Mouse (Mus musculus) cerebellum, adult 11-12 months (tissue): ENCODE data around the gene Apoc1.

Experiments
- DNase-seq: peaks from one replicate; pipeline ENCODE4 v3.0.0; 2022

The Apoc1 gene

DNA sequence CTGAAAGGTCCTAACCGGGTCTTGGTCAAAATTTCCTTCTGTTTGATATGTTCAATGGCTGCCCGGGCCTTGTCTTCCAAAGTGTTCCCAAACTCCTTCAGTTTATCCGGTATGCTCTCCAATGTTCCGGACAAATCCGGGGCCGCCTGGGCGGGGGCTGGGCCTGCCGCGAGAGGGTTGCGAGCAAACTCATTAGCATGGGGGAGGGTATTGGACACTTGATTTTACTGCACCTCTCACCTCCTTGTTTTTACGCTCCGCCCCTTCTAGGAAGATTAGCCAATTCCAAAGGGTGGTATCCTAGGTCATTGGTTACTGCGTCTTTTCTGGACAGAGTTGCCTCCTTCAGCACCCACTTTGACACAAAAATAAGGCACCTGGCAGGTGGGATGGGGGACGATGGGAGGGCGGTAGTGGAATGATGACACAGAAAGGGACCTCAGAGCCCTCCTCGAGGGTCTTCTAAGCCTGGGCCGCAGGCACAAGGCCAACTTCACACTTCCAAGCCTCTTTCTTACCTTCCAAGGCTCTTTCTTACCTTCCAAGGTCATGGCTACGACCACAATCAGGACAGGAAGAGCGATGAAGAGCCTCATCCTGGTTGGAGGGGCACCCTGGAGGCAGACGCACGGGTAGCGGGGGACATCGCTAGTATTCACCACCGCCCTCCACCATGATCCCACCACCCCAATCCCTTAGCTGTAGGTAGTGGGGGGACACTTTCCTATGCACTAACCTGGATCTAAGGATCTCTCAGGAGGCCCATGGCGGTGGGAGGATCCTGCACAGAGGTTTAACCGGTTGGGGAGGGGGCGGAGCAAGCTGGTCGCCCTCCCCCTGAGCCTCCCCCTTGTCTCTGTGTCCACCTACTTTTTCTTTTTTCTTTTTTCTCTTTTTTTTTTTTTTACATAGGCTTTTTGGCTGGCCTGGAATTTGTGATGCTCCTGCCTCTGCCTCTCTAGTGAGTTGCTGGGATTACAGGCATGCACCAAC is at the start of gene Apoc1:
Apoc1 (minus strand) TSS at position 788 of the 993 bp plus-strand sequence.
- no peak for DNase-seq

DNA sequence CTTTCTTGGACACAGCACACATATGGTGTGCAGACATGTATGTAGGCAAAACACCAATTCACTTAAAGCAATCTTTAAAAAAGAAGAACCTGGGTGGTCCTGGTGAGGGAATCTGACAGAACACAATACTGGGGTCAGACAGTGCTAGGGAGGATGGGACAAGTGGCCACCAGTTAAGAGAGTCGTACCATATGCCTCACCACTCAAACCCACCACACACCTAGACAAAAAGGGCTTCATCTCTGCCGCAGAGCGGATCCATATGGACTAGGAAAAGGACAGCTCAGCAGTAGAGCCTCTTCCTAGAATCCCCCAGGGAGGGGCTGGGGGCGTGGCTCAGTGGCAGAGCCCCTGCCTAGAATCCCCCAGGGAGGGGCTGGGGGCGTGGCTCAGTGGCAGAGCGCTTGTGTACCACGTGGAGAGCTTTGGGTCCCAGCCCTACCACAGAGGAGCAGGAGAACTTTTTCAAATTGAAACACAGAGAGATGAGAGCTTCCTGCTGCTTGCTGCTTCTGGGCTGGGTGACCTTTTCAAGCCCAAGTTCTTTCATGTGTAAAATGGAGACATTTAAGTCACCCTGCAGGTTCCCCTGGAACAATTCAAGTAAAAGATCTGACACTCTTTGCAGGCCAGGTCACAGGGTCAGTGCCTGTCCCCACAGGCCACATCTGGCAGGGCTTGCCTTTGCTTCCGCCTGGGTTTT is 49.0 kb upstream of the Apoc1 start:
- no peak for DNase-seq

DNA sequence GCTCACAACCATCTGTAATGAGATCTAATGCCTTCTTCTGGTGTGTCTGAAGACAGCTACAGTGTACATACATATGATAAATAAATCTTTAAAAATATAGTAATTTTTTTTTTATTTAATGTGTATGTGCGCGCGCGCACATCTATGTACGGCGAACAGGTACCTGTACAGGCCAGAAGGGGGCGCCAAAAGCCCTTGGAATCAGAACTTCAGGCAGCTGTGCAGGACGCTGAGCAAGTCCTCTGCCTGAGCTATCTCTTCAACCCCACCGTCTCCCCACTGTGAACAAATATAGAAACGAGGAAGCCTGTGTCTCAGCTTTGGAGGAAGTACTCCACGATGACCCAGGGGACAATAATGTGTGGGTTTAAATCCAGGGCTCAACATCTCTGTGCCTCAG is 47.8 kb upstream of the Apoc1 start:
- no peak for DNase-seq

DNA sequence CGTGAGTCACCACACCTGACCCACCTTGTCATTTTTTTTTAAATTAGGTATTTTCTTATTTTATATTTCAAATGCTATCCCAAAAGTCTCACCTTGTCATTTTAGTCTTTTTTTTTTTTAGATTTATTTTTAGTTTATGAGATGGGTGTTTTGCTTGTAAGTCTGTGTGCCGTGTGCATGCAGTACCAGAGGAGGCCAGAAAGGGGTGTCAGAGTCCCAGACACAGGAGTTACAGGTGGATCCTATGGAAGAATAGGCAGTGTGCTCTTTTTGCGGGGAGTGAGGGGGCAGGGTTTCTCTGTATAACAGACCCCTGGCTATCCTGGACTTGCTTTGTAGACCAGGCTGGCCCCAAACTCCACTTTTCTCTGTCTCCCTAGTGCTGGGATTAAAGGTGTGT is 46.3 kb upstream of the Apoc1 start:
- no peak for DNase-seq

DNA sequence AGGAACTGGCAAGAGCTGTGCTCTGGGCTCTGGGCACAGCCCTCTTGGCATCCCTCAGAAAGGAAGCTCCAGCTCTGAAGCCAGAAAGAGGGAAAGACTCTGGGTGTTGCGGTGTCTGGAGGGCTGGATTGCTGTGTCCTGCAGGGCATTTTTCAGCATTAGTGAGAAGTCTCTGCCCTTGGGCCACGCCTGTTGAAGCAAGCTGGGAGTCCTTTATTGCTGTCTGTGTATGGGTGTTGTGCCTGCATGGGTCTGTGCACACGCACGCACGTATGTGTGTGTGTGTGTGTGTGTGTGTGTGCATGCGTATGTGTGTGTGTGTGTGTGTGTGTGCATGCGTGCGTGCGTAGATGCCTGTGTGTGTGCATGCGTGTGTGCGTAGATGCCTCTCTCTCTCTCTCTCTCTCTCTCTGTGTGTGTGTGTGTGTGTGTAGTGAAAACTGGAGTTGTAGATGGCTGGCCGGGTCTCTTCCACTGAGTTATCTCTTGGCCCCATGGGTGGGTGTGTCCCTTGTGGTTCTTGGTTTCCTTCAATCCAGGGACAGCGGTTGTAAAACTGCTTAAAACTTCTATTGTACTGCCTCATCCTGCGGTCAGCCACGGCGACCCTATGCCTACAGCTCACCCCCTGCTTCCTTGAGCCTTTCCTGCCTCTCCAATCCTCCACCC is 44.1 kb upstream of the Apoc1 start:
- no peak for DNase-seq

DNA sequence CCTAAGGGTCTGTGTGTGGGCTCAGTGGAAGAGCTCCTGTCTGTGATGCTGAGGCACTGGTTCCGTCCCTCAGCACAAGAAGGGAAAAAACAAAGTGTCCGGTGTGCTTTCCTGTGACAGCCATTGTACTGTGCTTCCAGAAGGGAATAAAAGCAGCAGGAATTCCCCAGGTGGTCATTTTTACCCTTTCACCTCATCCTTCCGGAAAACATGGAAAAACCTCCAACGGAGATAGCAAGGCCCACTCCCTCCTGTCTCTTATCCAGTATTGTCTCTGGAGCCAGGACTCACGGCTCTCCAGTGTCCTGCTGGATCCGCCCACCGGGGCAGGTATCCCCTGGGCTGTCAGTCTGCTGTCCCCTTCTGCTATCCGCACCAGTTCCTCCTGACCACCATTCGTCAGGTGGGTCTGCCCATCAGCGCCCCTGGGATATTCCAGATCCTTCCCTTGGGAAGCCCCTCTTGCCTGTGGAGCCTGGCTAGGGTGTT is 41.8 kb upstream of the Apoc1 start:
- no peak for DNase-seq

DNA sequence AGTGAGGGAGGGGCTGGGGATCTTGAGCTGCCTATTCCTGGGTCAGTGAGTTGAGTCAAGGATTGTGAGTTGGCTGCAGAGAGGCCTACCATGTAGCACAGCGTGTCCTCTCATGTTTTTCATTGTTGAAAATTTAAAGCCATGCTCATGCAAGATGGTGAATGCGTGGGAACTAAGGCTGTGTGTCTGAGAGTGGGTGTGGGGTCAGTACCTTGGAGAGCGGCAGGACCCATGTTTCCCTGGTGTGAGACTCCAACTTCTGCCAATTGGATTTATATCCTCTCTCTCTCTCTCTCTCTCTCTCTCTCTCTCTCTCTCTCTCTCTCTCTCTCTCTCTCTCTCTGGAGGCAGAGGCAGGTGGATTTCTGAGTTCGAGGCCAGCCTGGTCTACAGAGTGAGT is 34.1 kb upstream of the Apoc1 start:
- no peak for DNase-seq

DNA sequence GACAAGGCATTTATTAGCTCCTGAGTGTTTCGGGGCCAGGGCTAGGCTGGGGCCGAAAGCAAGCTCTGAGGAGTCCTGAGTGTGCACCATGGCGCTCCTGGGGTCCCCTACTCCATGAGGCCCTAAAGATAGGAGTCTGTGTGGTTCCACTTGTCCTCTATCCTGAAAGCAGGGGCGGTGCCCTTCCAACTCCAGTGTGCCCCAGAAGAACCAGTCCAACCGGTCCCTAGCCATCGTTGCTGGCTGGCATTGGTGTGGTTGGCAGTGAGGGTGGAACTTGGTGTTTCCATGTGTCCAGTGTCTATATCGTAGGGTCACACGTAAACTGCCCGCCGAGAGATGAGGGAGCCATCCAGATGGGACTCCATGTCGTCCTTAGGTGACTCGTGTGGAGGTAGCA is 31.7 kb upstream of the Apoc1 start:
- DNase-seq = no peak

DNA sequence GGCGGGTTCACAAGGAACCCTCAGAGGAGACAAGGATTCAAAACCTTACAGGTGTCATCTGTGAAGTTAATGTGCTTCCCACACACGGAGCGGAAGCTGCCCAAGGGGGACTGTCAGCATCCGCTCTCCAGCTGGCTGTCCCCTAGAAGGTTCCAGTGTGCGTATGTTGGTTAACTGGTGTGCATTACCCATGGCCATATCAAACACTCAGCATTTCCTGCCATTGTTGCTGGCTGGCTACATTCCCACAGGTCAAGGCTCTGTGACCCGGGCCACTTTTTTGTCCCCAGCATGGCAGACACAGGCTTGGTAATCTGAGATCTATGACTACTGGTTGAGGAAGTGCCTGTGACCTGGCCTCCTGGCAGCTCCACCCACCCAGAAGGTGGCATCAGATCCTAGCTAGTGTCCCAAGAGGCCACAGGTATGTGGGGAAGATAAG is 30.3 kb upstream of the Apoc1 start:
- no peak for DNase-seq

DNA sequence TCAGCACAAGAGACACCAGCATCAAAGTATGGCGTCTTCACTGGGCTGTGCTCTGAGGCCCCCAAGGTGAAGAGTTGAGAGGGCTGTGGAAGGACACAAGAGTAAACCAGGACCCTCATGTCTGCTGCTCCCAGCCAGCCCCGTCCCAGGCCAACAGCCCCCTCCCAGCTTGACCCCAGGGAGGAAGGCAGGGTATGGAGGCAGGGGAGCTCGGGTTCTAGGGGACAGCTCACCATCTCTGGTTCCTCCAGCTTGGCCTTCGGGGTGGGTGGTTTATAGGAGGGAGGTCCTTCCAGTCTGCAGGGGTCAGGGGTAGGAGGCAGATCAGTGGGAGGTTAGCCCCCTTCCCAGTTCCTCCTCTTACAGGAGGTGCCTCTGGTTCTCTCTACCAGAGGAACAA is 26.7 kb upstream of the Apoc1 start:
- DNase-seq = no peak

DNA sequence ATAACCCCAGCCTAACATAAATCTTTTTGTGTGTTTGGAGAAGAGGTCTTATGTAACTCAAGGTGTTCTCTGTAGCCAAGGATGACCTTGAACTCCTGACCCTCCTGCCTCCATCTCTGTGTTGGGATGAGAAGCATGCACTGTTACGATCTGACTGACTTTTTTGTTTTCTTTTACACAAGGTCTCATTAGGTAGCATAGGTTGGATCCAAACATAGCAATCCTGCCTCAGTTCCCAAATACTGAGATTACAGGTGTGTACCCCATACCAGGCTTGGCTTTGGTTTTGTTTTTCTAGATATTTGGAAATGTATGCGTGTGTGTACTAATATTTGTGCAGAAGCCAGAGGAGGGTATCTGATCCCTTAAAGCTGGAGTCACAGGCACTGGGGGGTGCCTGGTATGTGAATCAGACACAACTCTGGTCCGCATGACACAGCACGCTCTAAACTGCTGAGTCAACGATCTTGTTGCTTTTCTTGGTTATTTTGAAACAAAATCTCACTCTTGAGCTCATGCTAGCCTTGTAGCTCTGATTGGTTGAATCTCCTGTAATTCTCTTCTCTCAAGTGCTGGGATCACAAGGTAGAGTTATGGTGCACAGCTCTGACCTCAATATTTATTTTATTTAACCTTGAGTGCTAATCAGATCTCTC is 26.0 kb upstream of the Apoc1 start:
- no peak for DNase-seq

DNA sequence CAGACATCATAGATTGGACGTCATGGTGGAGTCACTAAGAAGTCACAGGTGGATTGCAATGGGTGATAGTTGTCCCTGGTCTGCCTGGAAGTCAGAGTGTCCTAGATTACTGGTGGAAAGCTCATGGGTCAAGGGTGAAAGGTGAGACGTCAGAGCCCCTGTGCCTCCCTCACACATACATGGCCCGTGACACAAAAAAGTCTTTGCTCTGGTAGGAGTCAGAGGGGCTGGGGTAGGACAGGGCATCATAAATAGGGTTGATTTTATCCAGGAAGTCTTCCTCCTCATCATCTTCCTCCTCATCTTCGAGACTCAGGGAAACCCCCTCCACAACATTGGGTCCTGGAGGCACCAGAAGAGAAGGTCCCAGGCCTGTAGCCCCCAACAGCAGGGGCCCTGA is 24.9 kb upstream of the Apoc1 start:
- peak; percentile 60 for DNase-seq

DNA sequence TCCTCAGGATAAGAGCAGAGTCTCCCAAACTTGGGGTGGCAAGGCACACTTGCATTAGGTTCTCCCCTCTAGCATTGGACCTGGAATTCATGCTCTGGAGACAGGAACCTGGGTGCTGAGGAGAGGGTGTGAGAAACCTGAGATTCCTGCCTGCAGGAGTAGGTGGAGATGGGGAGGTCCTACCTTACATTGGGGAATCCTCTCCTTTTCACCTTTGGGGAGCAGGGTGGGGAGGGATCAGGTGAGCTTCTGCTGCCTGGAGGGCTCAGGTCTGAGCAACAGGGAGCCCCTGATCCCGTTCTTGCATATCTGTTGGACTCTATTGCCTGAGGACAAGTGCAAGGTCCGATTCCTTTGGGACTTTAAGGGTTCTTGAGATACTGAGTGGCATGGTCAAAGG is 24.4 kb upstream of the Apoc1 start:
- peak; percentile 69 for DNase-seq

DNA sequence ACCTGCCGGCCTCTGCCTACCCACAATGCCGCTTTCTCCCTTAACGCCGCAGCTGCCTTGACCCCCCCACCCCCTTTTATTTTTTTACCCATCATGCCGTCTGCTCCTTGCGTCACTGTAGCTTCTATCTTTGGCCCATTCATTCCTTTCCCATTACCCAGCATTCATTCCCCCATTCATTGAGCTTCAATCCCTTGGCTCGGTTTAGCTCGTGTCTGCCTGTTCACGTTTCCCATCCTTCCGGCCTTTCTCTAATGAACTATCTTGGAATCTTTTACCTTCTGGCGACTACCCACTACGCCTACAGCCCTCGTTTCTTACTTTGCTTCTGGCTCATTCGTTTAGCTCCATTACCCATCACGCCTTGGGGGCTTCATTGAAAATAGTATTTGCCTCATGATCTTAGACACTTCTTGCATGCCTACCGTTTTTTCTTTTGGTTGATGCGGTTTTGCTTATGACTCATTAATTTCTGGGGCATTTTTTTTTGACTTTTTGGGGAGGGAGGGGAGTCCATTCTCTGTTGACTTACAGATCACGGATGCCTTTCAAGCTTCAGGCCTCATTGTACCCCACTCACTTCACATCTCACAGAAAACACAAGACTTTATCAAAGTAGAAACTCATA is 23.7 kb upstream of the Apoc1 start:
- DNase-seq = no peak

DNA sequence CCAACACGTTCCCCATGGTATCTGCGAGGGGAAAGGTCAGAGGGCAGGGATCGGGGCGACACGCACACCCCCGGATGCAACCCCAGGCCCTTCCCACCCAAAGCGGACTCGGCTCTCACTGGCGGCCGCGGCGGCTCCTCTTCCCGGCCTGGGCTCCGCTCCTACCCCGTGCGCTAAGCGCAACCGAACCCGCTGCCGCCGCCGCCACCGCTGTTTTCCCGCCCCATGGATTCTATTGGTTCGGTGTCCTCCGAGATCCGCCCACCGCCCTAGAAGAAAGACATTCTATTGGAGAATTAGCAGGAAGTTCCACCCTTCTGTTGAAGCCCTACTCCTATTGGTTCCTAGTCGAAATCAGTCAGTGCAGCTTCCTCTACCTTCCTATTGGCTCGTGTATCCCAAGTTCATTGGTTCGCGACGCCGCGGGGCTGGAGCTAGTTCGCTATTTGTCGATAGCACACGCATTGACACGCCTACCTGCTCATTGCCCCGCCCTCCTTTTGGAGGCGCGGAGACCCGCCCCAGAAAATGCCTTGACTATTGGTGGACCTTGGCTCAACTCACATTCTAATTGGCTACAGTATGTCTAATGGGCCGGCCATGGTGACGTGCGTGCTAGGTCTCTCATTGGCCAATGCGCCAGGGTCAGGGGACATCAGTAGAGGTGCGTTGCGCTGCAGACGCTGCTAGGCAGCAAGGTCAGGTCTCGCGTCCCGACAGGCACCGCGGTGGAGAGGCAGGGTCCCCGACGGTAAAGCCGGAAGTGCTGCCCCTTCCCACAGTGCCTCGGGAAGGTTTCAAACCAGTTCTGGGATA is 23.0 kb upstream of the Apoc1 start, which contains the start of gene Tomm40:
Tomm40 (minus strand) TSS at position 200 of the 816 bp plus-strand sequence.
- DNase-seq = peak; percentile 100

DNA sequence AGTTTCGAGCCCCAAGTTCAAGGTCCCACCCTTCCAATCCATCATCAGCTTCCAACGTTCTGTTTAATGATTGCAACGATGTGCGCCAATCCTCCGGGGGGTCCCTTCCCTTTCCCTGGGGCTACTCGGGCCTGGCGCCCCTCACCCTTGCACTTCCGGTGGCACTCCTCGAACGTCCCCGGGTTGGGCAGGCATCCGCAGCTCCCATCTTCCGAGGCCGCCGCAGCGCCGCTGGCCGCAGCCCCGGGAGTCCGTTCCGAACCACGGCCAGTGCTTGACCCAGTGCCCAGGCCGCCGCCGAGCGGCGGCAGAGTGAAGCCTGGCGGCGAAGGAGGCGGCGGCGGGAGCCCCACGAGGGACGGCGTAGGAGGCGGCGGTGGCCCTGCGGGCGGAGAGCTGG is 22.4 kb upstream of the Apoc1 start:
- no peak for DNase-seq

DNA sequence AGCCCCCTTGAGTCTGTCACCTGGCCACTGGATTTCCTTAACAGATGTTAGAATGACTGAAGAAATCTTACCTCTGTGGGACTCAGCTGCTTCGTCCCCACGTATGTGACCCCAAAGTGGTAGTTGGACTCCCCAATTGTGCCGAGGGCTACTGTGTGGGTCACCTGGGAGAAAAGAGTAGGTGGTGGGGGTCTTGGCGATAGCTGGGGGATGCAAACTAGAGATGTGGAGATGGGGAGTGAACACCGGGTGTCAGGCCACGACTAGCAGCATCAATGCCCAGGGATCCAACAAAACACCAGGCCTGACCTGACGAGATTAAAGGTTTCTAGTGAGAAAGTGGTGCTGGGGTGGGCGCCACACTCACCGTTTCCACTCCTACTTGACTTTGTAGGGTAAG is 21.1 kb upstream of the Apoc1 start:
- peak; percentile 53 for DNase-seq

DNA sequence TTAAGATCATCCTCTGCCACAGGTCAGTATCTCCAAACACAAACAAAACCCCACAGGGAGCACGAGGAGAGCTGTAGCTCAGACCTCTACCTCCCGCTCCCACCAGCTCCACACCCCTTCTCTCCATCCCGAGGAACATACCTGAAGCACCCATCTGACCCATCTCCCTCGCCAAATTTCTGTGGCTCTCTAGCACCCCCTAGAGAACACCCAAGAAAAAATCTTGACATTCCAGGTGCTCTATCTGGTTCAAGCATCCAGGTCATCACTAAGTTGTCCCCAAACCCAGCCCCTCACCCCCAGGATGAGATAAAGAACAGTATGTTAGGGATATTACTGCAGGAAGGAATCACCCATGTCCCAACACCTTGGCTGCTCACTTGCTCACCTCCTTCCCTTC is 20.7 kb upstream of the Apoc1 start:
- DNase-seq = peak; percentile 54

DNA sequence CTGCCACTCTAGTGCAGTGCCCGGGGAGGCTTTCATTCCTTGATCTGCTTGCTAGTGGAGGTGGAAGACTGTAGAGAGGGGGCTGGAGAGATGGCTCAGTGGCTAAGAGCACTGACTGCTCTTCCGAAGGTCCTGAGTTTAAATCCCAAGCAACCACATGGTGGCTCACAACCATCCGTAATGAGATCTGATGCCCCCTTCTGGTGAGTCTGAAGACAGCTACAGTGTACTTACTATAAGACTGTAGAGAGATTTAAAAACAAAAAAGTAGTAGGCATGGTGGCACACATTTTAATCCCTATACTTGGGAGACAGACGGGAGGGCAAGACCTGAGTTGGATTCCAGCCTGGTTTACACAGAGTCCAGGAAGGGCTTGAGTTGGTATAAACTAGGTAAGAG is 20.0 kb upstream of the Apoc1 start:
- DNase-seq = no peak

DNA sequence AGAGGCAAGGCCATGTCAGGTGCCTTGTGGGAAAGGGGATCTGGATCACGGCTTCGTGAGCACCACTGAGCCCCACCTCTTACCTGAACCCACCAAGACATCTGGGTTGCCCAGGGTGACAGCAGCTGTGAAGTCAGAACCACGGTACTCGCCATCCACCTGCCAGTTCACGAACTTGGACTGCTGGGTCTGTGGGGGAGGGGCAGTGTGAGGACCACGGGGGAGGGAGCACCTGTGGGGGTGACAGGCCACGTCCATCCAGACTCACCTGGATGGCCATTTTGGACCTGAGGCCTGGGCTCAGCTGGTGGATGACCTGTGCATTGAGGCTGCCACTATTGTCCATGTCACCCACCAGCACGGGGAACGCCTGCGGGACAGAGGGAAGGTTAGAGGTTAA is 18.2 kb upstream of the Apoc1 start:
- peak; percentile 43 for DNase-seq

DNA sequence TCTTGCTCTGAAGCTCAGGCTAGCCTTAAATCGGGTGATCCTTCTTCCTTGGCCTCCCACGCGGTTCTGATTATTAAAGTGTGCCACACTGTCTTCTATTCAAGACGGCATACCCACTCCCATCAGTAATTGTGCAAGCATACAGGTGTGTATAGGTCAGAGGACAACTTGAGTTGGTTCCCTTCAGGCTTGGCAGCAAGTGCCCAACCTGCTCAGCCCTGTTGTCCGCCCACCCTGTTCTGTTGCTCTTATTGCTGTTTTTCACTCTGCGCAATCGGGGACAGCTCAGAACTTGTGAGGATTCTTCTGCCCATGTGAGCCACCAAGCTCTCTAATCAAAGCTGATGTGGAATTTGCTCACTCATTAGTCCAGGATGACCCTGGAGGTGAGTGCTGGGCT is 12.8 kb upstream of the Apoc1 start:
- no peak for DNase-seq
